Mouse (Mus musculus) ES-Bruce4 (cell line): ENCODE measurements around the gene Cmbl.

Experiments used
- CTCF ChIP-seq: IDR thresholded peaks from one replicate; pipeline ENCODE4 v1.8.1; 2011; ENCODE audit warnings: low read depth, low read length
- EP300 ChIP-seq: IDR thresholded peaks from 2 replicates; pipeline ENCODE4 v1.6.1; 2011; ENCODE audit warnings: low read depth, low read length; ENCODE audit not compliant: insufficient read depth
- POLR2A ChIP-seq: IDR thresholded peaks from one replicate; pipeline ENCODE4 v1.8.1; 2011; ENCODE audit warnings: low read length; ENCODE audit not compliant: insufficient read depth

DNA sequence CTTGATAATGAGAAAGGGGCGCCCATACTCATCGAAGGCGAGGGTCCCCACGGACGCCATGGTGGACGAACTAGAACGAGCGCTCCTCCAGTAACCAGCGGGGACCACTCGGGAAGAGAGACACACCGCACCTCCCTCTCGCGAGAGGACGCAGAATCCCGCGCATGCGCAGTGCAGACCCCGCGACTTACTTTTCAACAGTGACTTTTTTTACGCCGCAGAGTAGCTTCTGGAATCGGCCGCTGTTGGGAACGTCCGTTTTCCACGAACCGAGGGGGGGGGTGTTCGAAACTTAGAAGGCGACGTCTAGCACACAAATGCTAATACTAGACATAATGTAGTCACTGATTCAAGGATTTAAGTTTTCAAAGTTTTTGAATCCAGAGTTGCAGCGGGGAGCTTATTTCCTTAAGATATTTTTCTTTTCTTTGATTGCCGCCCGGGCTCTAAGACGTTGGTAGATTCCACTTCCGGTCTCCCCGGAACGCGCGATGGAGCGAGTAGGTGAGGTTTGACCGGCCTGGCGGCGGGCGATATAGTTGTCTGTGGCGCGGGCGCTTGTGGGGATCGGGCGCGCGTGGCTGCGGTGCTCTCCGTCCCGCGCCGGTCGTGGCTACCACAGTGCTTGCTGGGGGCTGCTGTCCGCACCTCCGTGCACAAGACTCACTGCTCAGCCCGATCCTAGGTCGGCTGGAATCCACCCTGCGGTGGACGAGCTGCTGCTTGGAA, 36.6 kb downstream of the Cmbl start, which contains the start of the genes Cct5 and Fam173b:
- TF ChIP-seq CTCF (no peak), EP300 (peak; percentile 30; the same call in 1 of the 2 replicates), POLR2A (peak; percentile 77)
